Mouse (Mus musculus): ENCODE measurements around the gene Trim23. TPM values are rescaled to one million over a fixed set of nuclear protein-coding genes. Genes with fewer than 3 reads are reported as not detected.
"Not testable (repeated sequence)": the region's sequence is repeated elsewhere in the genome, so short reads cannot be mapped to it uniquely, and the experiment has no call there.

The Trim23 gene
- total RNA-seq (2021): 10 to 100 TPM; 54.8 to 58.1 TPM

- intact Hi-C loops (cut with DNase I): no loop called here
- peak; percentile 98 to 99 for DNase-seq (ENCODE audit: extremely low spot score in 1 of 2, low spot score in 2 of 2)
Measured at GRCm38 (mm10) chr13:104178650-104179121, at the start of gene Trim23. Gene Trim23 (plus strand): TSS chr13:104178797.

- intact Hi-C loops (cut with DNase I): loop anchor here (10.0 kb wide), 1 partner anchor 72 kb away; no protein-coding TSS in a partner anchor
- no peak for DNase-seq (ENCODE audit: extremely low spot score in 1 of 2, low spot score in 2 of 2)
Measured at GRCm38 (mm10) chr13:104132561-104132960, 46.0 kb upstream of the Trim23 start.

GRCm38 (mm10) chr13:104134510-104135085 is 44.0 kb upstream of the Trim23 start:
- intact Hi-C loops (cut with DNase I): loop anchor here (10.0 kb wide), 1 partner anchor 70 kb away; no protein-coding TSS in a partner anchor

DNA sequence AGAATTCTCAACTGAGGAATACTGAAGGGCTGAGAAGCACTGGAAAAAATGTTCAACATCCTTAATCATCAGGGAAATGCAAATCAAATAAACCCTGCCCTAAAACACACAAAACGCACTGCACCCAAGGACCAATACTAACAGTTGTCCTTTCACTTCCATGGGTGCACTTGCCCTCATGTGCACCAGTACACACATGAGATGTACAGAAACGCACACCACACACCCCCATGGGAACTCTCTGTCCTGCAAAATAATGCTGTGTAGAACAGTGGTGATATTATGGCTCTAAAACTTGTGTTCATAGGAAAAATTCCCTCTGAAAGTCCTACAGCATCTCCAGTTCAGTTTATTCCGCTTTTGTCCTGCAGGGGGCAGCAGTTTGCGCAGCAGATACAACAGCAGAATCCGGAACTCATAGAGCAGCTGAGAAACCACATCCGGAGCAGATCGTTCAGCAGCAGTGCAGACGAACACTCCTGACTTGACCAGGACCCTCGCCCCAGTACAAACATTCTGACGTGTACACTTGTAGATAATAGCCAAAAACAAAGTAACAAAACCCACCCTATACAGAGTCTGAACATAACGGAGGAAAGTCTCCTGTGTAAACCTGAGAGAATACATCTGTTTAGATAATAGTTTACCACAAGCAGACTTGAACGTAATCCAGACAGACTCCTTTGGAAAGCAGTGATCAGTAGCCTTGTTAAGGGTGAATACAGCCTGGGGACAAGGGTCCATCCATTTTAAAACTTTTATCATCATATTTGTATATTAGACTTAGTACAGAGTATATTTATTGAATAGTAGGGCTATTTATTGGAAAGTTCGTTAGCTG is 39.0 kb upstream of the Trim23 start:
- peak; percentile 79 to 80 for DNase-seq (ENCODE audit: extremely low spot score in 1 of 2, low spot score in 2 of 2)
- intact Hi-C loops (cut with DNase I): loop anchor here (10.0 kb wide), 1 partner anchor 65 kb away; no protein-coding TSS in a partner anchor

More at GRCm38 (mm10) chr13:104134510-104135085, 44.0 kb upstream of the Trim23 start:
- DNase-seq (ENCODE audit: extremely low spot score in 1 of 2, low spot score in 2 of 2): no peak

GRCm38 (mm10) chr13:104144871-104145270 is 33.7 kb upstream of the Trim23 start:
- DNase-seq (ENCODE audit: extremely low spot score in 1 of 2, low spot score in 2 of 2): no peak
- intact Hi-C loops (cut with DNase I): loop anchor here (5.0 kb wide), 1 partner anchor 72 kb away; no protein-coding TSS in a partner anchor

- intact Hi-C loops (cut with DNase I): loop anchor here (5.0 kb wide), 1 partner anchor 72 kb away; no protein-coding TSS in a partner anchor
- no peak for DNase-seq (ENCODE audit: extremely low spot score in 1 of 2, low spot score in 2 of 2)
Measured at GRCm38 (mm10) chr13:104145646-104146045, 33.0 kb upstream of the Trim23 start.

DNA sequence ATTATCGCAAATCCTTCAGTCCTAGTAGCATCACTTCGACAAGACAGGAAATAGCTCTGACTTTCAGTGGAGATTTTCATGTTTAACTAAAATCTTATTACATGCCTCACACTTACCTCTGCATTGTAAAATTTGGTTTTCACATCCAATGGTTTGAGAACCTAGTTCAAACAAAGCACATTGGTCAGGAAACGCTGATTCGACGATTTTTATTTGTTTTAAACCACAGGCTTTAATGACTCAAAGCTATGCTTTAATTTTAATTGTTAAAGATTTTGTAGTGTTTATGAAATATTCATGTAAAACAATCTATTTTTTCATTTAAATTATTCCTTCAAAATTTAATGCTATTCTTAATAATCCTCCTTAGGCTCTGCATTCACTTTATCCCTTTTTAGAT is 24.4 kb upstream of the Trim23 start:
- DNase-seq (ENCODE audit: extremely low spot score in 1 of 2, low spot score in 2 of 2): no peak
- intact Hi-C loops (cut with DNase I): no loop called here

DNA sequence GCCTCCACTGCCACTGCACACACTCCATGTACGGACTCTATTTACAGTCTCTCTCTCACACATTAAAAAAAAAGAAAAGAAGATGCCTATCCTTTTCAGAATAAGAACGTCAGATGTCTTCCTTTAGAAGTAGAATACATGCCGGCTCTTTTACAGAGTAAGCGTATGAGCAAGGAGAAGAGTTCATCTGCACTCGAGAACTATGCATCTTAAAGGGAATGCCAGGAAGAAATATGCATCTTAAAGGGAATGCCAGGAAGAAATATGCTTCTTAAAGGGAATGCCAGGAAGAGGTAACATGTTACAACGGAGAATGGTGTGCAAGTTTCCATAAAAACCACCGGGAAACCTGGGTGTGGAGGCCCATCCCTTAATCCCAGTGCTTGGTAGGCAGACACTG is 23.5 kb upstream of the Trim23 start:
- no peak for DNase-seq (ENCODE audit: extremely low spot score in 1 of 2, low spot score in 2 of 2)
- intact Hi-C loops (cut with DNase I): no loop called here

DNA sequence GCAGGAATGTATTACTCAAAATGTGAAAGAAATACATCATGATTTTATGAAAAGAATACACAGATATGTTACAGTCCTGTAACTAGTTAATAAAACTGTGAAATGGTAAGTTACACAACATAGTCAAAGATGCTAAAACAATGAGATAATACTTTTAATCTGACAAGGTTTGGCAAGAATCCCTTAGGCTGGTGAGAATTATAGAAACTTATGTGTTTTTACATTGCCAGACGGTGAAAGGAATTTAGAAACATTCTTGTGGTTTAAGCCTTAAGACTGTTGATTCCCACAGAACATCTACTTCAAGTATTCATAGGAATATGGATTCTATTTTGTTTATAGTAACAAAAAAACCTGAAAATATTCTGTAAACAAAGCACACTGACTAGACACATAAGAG is 22.9 kb upstream of the Trim23 start:
- DNase-seq (ENCODE audit: extremely low spot score in 1 of 2, low spot score in 2 of 2): no peak
- intact Hi-C loops (cut with DNase I): no loop called here

DNA sequence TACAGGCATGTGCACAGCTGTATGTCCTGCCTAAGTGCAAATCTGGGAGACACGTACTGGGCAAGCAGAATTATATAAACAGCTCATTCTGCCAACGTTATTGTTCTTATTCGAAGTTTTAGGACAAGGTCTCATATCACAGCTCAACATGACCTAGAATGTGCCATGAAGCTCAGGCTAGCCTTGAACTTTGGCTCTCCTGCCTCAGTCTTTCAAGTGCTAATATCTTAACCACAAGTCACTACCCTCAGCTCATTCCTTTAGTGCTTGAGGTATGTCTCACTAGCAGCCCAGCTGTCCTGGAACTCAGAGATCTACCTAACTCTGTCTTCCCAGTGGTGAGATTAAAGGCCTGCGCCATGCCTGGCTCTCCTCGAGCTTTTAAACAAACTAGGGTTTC is 6.9 kb upstream of the Trim23 start:
- DNase-seq (ENCODE audit: extremely low spot score in 1 of 2, low spot score in 2 of 2): no peak
- intact Hi-C loops (cut with DNase I): no loop called here

GRCm38 (mm10) chr13:104172498-104172897 is 6.1 kb upstream of the Trim23 start:
- no peak for DNase-seq (ENCODE audit: extremely low spot score in 1 of 2, low spot score in 2 of 2)
- intact Hi-C loops (cut with DNase I): no loop called here

- no peak for DNase-seq (ENCODE audit: extremely low spot score in 1 of 2, low spot score in 2 of 2)
- intact Hi-C loops (cut with DNase I): no loop called here
Measured at GRCm38 (mm10) chr13:104176874-104177273, 1.7 kb upstream of the Trim23 start.

DNA sequence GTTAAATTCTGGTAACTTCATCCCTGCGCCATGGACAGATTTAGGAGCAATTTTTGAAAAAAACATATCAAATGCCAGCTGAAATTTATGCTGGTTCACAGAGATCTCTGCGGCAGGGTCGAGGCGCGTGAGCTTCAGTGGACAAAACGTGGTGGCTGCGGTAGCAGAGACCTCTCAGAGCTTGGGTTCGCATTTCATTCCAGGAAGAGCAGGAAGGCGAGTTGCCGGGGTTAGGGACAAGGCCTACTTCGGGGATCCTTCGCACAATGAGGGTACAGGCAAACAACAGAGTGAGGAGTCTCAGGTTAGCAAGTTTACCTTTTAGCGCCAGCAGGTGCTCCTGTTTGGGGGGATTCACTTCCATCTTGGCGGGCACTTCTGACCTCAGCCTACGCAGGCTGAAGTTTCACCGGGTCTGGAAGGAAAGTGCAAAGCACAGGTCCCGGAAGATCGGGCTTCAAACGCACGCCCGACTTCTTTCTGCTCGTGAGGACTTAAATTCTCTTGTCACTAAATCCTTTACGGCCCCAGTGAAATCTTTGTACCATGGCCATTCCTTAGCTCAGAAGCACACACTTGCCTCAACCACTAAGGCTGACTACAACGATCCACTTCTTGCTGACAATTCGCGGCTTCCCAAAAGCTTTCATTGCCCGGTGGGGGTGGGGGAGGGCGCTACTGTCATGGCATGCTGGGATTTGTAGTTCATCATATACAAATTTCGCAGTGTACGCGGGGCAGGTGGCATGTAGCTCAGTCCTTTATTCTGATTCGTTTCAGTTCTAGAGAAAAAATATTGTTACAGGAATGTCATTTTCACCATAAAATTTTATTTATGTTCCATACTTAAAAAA is 574 bp upstream of the Trim23 start, which contains the start of gene Trappc13:
Gene Trappc13 (minus strand): TSS at position 674 of the 854 bp plus-strand sequence.
- intact Hi-C loops (cut with DNase I): no loop called here
- DNase-seq (ENCODE audit: extremely low spot score in 1 of 2, low spot score in 2 of 2): peak; percentile 31 to 82

- DNase-seq (ENCODE audit: extremely low spot score in 1 of 2, low spot score in 2 of 2): no peak
- intact Hi-C loops (cut with DNase I): no loop called here
Measured at GRCm38 (mm10) chr13:104179176-104179888, 735 bp downstream of the Trim23 start.

DNA sequence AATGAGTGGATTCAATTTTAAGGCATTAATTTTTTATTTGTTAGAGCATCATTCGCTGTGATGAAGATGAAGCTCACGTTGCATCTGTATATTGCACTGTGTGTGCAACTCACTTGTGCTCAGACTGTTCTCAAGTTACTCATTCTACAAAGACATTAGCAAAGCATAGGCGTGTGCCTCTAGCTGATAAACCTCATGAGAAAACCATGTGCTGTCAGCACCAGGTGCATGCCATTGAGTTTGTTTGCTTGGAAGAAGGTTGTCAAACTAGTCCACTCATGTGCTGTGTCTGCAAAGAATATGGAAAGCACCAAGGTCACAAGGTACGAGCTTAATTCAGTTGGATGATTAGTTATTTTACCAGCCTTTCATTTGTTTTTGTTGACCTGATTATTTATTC is 8.8 kb downstream of the Trim23 start:
- intact Hi-C loops (cut with DNase I): no loop called here
- DNase-seq (ENCODE audit: extremely low spot score in 1 of 2, low spot score in 2 of 2): no peak

DNA sequence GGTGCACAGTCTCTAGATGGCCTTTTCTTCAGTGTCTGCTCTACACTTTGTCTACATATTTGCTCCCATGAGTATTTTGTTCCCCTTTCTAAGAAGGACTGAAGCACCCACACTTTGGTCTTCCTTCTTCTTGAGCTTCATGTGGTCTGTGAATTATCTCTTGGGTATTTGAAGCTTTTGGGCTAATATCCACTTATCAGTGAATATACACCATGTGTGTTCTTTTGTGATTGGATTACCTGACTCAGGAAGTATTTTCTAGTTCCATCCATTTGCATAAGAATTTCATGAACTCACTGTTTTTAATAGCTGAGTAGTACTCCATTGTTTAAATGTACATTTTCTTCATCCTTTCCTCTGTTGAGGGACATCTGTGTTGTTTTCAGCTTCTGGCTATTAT is 17.3 kb downstream of the Trim23 start:
- intact Hi-C loops (cut with DNase I): not testable (repeated sequence)

GRCm38 (mm10) chr13:104204313-104204712 is 25.7 kb downstream of the Trim23 start:
- intact Hi-C loops (cut with DNase I): loop anchor here (10.0 kb wide), 1 partner anchor 70 kb away; no protein-coding TSS in a partner anchor
- no peak for DNase-seq (ENCODE audit: extremely low spot score in 1 of 2, low spot score in 2 of 2)

More for the DNA sequence above, 17.3 kb downstream of the Trim23 start:
- not testable (repeated sequence) for DNase-seq (ENCODE audit: extremely low spot score in 1 of 2, low spot score in 2 of 2)

DNA sequence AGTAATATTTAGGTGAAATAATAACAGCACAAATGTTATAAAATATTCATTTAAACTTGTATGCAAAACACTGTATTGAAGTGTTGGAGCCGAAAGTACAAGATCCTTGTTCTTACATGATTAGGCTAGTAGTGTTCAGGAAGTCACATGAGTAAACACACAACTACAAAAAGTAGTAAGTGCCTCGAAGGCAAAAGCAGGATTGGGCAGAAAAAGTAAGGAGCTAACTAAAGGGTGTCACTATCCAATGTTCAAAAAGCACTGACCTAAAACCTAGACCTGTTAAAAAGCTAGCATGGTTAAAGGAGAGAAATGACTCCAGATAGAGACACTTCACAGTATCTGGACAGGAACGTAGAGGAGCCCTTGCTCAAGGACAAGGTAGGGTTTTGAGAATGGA is 48.9 kb downstream of the Trim23 start:
- no peak for DNase-seq (ENCODE audit: extremely low spot score in 1 of 2, low spot score in 2 of 2)
- intact Hi-C loops (cut with DNase I): no loop called here
